Mouse (Mus musculus) B cell, adult 62 days (primary cell): ENCODE measurements around the gene Ndufa10. TPM values are rescaled to one million over a fixed set of nuclear protein-coding genes. Genes with fewer than 3 reads are reported as not detected.

Experiments used
- total RNA-seq: library from RNA; stranded (reverse); gene quantifications from 4 replicates; pipeline ENCODE4 v1.2.4, GENCODE M21; 2023

Gene Ndufa10
- 101 to 110 TPM (median 107 TPM) in 4 replicates for total RNA-seq

GRCm38 (mm10) chr1:92473165-92474041, at the start of gene Ndufa10:
TSS of gene Ndufa10 (minus strand) at chr1:92473860.

GRCm38 (mm10) chr1:92518561-92518960, 44.9 kb upstream of the Ndufa10 start, which contains the start of gene Olfr1414:
TSS of gene Olfr1414 (minus strand) at chr1:92518661.

GRCm38 (mm10) chr1:92496001-92496400, 22.3 kb upstream of the Ndufa10 start, which contains the start of gene Olfr1415:
TSS of gene Olfr1415 (minus strand) at chr1:92496101.

GRCm38 (mm10) chr1:92485013-92485412, 11.4 kb upstream of the Ndufa10 start, which contains the start of gene Olfr1416:
TSS of gene Olfr1416 (minus strand) at chr1:92485113.

Other genes with a start within 250 kb of the Ndufa10 start
- gene Olfr1416, start 11.3 kb upstream of the Ndufa10 start, total RNA-seq = not detected in 4 replicates
- not detected in 4 replicates for gene Olfr1415, start 22.2 kb upstream of the Ndufa10 start, total RNA-seq
- not detected in 4 replicates for gene Olfr1414, start 44.8 kb upstream of the Ndufa10 start, total RNA-seq
- gene Olfr1413, start 97.5 kb upstream of the Ndufa10 start, total RNA-seq = not detected in 4 replicates
- not detected in 4 replicates for gene Olfr1412, start 111.9 kb upstream of the Ndufa10 start, total RNA-seq
- gene Olfr1411, start 120.6 kb upstream of the Ndufa10 start, total RNA-seq = not detected in 4 replicates
- gene Olfr1410, start 131.9 kb upstream of the Ndufa10 start, total RNA-seq = not detected in 4 replicates
- gene Olfr12, start 143.9 kb upstream of the Ndufa10 start, total RNA-seq = not detected in 4 replicates
- gene Cops9, start 168.1 kb upstream of the Ndufa10 start, total RNA-seq = 69.8 to 73.5 TPM (median 72.4 TPM) in 4 replicates
- not detected in 4 replicates for gene Otos, start 175.0 kb upstream of the Ndufa10 start, total RNA-seq